Mouse (Mus musculus) left cerebral cortex, adult 9 months (tissue): ENCODE results near the gene Slc2a12.

ENCODE experiments used
- DNase-seq, 2 experiments: peaks; one replicate each; pipeline ENCODE4 v3.0.0; 2022; ENCODE audit warnings: low spot score in 2 of 2

The Slc2a12 gene

DNA sequence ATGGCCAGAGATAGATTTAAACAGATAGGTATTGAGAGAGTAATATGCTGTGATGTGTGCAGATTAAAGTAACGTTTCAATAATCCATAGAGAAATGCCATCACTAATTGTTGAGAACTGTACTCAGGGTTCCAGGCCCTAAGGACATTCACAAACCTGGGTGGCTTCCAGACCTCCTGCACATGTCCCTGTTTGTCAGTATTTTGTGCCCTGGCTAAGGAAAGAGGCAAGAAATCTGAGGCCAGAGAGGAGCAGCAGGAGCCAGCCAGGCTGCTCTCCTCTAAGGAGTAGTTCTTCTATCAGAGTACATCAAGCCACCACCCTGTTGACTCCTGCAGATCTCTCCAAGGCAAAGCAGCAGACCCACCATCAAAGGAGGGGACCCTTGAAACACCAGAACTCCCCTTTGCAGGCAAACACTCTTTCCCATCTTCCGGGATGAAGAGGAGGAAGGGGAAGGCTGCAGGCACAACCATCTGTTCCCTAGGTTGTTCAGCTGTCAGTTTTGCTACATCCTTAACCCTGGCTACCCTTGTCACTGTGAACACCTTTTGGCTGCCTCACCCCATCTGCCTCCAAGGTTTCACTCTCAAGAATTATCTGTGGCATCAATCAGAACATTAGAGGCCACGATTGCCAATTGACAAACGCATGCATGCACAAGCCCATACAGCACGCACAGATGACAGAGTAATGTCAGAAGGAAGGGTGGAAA is 15.6 kb downstream of the Slc2a12 start:
- no peak for DNase-seq

- DNase-seq: no peak
Observed at GRCm38 (mm10) chr10:22668509-22668908, 23.7 kb downstream of the Slc2a12 start.

DNA sequence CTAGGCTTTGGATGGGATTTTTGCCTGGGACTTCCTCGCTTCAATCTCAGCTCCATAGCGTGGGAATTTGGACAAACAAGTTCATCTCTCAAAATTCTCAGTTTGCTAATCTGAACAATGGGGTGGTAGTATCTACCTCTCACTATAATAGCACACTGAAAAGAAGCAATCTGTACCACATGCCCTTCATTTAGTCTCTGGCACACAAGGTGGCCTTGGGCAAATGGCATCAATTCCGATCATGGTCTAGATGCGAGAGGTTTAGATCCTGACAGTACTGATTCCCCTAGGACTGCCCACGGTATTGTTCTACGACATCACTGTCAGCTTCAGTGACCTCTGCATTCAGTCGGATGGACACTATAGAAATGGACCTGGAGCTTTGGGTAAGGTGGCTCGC is 29.4 kb downstream of the Slc2a12 start:
- no peak for DNase-seq

DNA sequence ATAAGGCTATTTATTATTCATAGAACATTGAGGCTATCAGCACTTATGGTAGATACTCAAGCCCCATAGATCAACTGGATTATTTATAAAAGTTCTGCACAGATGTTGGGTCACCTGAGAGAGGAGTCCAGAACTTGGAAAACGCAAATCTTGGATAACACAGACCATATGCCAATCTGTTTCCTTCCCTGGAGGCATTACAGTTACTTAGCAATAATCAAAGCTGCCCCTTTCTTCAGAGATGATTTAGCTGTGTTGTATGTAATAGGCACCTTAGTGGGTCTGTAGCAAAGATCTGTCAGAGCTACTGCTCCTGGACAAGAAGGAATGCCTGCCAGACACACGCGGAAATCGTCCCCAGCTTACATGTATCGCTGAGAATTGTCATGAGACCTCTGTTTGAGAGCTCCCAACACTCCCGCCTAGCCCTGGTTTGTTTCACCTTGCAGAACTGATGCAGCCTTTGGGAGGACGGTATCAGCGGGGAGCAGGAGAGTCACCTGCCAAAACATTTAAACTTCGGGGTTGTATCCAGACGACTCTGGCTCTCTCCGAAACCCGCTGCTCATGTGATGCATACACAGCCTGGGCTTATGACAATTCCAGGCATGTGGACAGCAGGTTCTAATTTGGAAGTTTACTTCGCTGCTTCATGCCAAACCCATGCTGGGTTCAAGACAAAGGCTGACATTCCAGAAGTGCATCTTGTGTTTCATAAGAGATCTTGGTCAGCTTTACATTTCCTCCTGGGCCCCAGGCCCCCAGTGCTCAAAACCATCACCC is 31.2 kb downstream of the Slc2a12 start:
- no peak for DNase-seq

- no peak for DNase-seq
Observed at GRCm38 (mm10) chr10:22696236-22696635, 51.4 kb downstream of the Slc2a12 start.

- DNase-seq: no peak
Observed at GRCm38 (mm10) chr10:22696864-22697263, 52.1 kb downstream of the Slc2a12 start.

DNA sequence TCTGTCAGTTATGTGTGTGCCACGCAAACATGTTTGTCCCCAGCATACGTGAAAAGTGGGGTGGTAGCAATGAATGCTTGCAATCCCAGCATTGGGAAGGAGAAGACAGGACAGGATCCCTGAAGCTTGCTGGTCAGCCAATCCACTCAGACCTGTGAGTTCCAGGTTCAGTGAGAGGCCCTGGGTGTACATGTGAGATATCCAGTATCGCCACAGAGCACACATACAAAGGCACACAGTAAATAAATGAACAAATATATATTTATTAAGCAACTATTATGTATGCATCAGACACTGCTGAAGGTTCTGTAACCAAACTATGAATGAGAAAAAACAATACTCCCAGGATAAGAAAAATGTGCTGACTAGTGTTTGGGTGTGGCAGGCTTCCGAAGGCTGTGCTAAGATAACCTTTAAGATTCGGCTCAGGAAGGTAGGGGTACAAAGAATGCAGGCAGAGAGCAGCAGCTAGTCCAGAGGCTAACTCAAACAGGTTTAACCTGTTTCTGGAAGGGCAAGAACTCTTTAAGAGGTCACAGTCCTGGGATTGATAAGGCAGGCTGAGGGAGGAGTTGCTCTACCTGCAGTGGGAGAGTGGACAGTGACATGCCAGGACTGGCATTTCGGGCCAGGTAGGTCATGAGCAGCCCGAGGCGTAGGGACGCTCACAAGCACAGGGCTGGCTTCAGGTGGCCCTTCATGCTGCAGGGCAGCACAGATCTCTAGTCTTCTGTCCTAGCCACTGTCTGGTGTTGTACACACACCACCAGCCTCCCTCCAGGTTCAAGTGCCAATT is 53.5 kb downstream of the Slc2a12 start:
- DNase-seq: no peak

DNA sequence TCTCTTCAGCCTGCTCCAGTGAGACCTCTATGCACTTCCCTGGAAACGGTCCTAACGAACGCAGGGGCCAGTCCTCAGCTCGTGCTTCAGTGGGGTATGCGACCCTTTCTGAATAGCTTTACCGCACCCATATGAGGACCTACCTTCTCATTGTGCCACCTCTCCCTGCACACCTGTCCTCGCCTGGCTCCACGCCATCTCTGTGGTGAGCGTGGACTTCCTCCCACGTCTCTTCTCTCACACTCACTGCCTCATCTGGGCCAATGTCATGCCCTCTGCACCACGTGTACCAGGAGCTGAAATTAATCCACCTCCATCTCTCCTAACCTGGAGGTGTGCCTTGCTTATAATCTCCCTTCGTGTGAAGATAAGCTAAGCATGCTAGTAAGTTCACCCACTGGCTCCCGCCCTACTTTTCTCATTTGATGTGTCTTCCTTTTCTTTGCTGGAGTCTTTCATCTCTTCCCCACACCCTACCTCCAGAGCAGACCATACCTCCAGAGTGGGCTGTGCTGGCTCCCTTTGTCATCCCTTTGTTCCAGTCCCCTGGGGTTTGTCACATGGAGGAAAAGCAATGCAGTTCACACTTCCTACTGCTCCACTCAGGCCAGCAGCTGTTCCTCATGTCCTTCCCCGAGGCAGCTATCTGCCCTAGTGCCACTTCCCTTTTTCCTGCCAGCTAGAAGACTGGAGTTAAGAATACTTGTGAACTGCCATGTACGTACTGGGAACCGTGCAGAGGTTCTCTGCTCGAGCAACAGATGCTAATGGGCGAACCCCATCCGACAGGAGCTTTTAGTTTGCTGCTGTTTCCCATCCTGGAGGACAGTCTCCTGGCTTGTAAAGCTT is 54.9 kb downstream of the Slc2a12 start:
- peak in 1 of 2 experiments; percentile 23 for DNase-seq

GRCm38 (mm10) chr10:22700773-22701172 is 56.0 kb downstream of the Slc2a12 start:
- no peak for DNase-seq

DNA sequence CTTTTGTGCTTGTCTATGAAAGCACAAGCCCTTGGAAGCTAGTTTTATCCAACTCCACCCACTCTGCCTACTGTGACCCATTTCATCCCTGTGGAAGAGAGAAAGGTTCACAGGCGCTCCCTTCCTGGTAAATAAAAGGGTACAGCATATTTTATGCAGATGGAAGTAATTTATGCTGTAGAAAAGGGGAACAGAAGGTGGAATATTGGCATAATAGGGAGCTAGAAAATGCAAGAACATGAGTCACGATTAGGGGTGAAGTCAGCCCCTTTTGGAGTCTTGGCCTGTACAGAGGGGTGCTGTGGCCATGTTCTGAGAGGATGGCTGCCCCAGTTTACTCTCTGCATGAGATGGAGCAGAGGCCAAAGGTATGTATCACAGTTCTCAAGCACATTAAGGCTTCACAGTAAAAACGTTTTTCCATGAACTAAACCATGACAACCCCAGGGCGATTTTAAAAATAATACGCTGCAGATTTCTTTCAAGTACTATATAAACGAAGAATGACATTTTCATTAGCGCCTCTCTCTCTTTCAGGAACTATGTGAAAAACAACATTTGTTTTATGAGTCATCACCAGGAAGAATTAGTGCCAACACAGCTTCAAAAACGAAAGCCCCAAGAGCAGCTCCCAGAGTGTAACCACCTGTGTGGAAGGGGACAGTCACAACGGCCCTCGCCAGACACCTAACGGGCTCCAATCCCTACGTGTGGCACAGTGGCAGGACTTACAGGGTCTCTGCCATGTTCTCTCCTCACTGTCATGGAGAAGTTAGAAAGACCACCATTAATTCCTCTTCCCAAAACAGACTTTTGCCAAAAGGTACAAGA is 56.9 kb downstream of the Slc2a12 start:
- peak in 1 of 2 experiments; percentile 39 for DNase-seq

DNA sequence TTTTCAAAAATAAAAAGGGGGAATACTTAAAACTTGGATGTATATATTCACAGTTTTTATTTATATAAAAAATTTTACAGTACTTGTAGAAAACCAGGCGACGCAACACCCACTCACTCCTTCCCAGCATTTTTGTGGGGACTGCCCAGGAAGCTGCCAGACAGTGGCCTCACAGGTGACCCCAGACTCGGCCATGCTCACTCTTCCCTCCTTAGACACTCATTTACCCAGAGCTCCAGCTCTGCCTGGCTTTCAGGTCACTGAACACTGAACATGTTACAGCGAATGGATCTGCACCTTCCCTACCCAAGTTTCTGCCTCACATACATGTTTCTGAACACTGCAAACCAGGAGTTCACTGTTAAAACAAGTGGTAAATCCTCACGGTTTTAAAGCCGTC is 59.0 kb downstream of the Slc2a12 start:
- no peak for DNase-seq

DNA sequence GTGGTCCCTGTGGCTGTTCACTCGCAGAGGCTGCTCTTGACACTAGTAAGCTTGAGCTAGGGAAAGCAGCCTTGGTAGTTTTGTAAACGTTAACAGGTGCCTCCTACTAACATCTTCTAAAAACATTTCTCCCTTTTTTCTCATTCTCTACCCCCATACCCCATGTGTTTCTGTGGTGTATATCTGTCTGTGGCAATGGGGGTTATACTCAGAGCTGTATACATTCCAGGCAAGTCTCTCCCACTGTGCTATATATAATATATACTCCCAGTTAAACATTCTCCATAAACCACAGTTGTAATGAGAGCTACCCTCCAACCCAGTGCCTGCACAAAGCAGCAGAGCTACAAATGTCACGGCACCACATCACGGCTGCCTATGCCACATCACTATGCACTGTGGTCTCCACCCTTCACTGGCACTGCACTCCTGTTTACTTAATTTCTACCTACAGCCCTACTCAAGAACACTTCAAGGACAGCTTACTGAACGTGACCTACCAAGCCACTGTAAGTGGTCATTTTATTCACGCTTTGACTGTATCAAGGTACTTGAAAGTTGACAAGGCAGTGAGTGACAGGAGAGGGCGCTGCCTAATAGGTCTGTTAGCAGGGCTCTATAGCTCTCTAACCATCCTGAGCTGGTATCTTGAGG is 63.5 kb downstream of the Slc2a12 start:
- no peak for DNase-seq

DNA sequence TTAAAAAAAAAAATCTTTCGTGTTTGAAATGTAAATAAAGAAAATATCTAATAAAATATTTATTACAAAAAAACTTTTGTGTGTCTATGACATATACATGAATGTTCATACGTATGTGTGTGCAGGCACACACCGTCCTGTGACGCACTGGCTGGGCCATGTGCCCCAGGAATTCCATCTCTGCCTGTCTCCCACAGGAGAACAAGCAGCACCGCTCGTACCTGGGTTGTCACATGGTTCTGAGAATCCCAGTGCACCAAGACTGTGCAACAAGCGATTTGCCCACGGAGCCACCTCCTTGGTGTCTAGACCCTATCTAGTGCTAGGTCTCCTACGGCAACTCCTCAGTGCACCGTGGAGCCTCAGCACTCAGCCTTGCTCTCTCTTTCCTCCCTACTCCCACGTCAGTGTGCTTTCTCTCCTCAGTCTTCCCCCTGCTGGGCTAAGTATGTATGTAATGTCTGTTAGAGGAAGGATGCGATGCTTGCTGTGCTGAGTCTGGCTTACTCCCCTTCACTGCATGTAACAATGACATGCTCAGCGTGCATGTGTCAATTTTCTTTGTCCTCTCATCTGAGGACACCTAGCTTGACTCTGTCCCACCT is 65.5 kb downstream of the Slc2a12 start:
- DNase-seq: no peak

DNA sequence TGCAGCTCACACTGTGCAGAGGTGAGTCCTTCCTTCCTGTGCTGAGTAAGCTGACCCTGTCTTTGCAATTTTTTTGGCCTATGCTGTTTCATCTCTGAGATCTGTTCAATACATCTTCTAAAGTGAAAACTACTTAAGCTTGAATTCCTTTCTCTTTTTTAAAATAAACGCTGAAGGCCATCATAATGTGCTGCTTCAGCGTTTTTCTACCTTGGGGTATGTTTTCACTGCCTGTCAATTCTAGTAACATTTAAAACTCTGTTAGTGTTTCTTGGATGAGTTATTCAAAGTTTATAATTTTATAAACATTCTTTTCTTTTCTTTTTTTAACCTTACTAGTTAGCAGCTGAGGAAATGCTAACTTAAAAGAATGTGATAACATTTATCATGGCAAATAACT is 68.1 kb downstream of the Slc2a12 start:
- DNase-seq: no peak

DNA sequence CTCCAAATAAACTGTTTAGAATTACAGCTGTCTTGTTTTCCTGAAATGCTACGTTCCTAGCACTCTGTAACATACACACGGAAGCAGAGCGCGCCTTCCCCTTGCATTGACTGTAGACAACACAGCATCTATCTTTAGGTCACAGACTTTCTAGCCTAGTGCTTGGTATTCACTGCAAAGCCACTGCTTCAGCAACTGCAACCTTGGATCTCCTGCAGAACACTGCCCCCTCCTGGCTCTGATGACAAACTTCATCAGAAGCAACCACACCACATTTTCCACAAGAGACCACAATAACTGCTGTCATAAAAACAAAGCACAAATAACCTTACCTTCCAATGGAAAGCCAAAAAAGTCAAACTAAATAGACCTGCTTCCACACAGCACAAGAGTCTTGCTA is 69.7 kb downstream of the Slc2a12 start:
- peak in 1 of 2 experiments; percentile 55 for DNase-seq

DNA sequence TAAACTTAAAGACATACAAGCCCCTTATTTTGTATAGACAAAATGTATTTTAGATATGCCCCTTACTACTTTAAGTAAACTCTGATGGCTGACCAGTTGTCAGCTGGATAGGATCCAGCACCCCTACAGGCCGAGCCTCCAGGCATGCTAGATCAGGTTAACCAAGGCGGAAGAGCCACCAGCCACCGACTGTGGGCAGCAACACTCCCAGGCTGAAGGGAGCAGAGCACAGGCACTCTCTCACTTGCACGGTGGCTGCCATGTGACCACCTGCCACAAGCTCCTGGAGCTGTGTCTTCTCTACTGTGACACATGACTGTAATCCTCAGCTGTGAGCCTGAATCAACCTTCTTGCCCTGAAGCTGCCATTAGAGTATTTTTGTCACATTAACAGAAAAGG is 73.7 kb downstream of the Slc2a12 start:
- no peak for DNase-seq

- no peak for DNase-seq
Observed at GRCm38 (mm10) chr10:22720781-22721529, 76.1 kb downstream of the Slc2a12 start.

GRCm38 (mm10) chr10:22725166-22725565 is 80.4 kb downstream of the Slc2a12 start:
- DNase-seq: no peak

DNA sequence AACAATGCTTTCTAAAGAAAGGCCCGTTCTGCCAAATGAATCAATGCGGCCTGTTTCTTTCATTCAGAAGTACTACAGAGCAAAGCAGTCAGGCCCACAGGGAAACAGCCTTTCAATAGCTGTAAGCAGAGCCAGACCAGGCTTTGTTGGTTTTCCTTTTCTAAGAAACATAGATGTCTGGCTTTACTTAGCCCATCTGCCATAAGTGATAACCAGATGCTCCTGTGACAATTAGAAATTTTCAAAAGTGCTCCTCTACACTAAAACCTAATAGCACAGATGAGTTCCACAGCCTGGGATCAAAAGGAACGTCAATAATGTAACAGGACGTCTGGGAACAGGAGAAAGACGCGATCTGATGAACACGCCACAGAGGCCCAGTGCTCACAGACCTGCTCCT is 81.5 kb downstream of the Slc2a12 start:
- no peak for DNase-seq
